15 mouse cellular contexts compared by ENCODE assay signal in genomic region chr4:109080118-109080517, GRCm38 (mm10).
DNase-seq lines count a peak whose midpoint lies in the region; ATAC-seq lines count a peak whose summit lies in the region.
"Had no signal": no experiment of that assay in that cellular context is flagged by ENCODE, and none has a peak within 500 bp of the region (broad histone marks: within the 10 kb centered on the region; RNA-seq: fewer than 3 reads in every experiment).

No protein-coding gene starts in this region.

- 53% methylated on average over 5 of the region's 5 CpGs for WGBS in kidney, embryonic 16.5 days
- 71% methylated on average over 5 of the region's 5 CpGs for WGBS in neural tube, embryonic 13.5 days

- no peaks in the 10 kb centered on the region for H3K9me3 ChIP-seq in kidney, embryonic 16.5 days (ENCODE audit: low read length)
- no peaks in the 10 kb centered on the region for H3K9me3 ChIP-seq in neural tube, embryonic 13.5 days
- H3K9me3 ChIP-seq: embryonic facial prominence, embryonic 13.5 days; hindbrain, embryonic 13.5 days; neural tube, embryonic 12.5 days had no signal

- ATAC-seq in kidney, embryonic 16.5 days (ENCODE audit: low FRiP score, low TSS enrichment) = peak; percentile 31; the same call in 1 of the 2 replicates
- no peak for ATAC-seq in neural tube, embryonic 13.5 days (ENCODE audit: low read depth)
- ATAC-seq: forebrain, postnatal 0 days; intestine, postnatal 0 days had no signal

- no peak overlapping the region for H3K9ac ChIP-seq in kidney, embryonic 16.5 days (replicated peaks; ENCODE audit: low read length)
- no peak overlapping the region for H3K9ac ChIP-seq in neural tube, embryonic 13.5 days
- H3K9ac ChIP-seq: embryonic facial prominence, embryonic 13.5 days; forebrain, postnatal 0 days; hindbrain, embryonic 13.5 days; neural tube, embryonic 12.5 days had no signal

- H3K36me3 ChIP-seq in kidney, embryonic 16.5 days (ENCODE audit: insufficient read depth, low read length) = peaks cover 12% of the 10 kb centered on the region
- peaks cover 65% of the 10 kb centered on the region for H3K36me3 ChIP-seq in neural tube, embryonic 13.5 days

- no peak overlapping the region for H3K4me3 ChIP-seq in kidney, embryonic 16.5 days (ENCODE audit: low read length)
- no peak overlapping the region for H3K4me3 ChIP-seq in neural tube, embryonic 13.5 days
- H3K4me3 ChIP-seq: embryonic facial prominence, embryonic 13.5 days; hindbrain, embryonic 13.5 days; neural tube, embryonic 12.5 days had no signal

- DNase-seq in embryo, embryonic 11 days = peak; percentile 8
- DNase-seq in embryo, embryonic 9.5 days (ENCODE audit: extremely low spot score) = no peak
- no peak for DNase-seq in kidney, postnatal 36 days
- no peak for DNase-seq in neural tube, embryonic 10.5 days (ENCODE audit: extremely low spot score, low spot score)
- DNase-seq in lung, postnatal 36 days = peak; percentile 38
- DNase-seq in frontal cortex, postnatal 10 days (ENCODE audit: low spot score in 2 of 2) = no peak
- DNase-seq: cerebellum, postnatal 14 days; forebrain, postnatal 0 days; layer of hippocampus, adult 9-11 months had no signal

- no peak overlapping the region for H3K4me2 ChIP-seq in kidney, embryonic 16.5 days (replicated peaks; ENCODE audit: low read depth, low read length)
- no peak overlapping the region for H3K4me2 ChIP-seq in neural tube, embryonic 13.5 days
- H3K4me2 ChIP-seq: embryonic facial prominence, embryonic 13.5 days; hindbrain, embryonic 13.5 days; neural tube, embryonic 12.5 days had no signal

- no peaks in the 10 kb centered on the region for H3K27me3 ChIP-seq in kidney, embryonic 16.5 days (ENCODE audit: insufficient read depth, low read length)
- H3K27me3 ChIP-seq in neural tube, embryonic 13.5 days = no peaks in the 10 kb centered on the region
- H3K27me3 ChIP-seq: embryonic facial prominence, embryonic 13.5 days; hindbrain, embryonic 13.5 days; neural tube, embryonic 12.5 days had no signal

- H3K27ac ChIP-seq in kidney, embryonic 16.5 days (ENCODE audit: low read length) = peak overlapping the region; percentile 29
- peak overlapping the region; percentile 39; the same call in 1 of the 2 replicates for H3K27ac ChIP-seq in neural tube, embryonic 13.5 days (replicated peaks)
- H3K27ac ChIP-seq: embryonic facial prominence, embryonic 13.5 days; hindbrain, embryonic 13.5 days; neural tube, embryonic 12.5 days had no signal

- no peaks in the 10 kb centered on the region for H3K4me1 ChIP-seq in kidney, embryonic 16.5 days (ENCODE audit: insufficient read depth, low read length)
- H3K4me1 ChIP-seq in neural tube, embryonic 13.5 days (replicated peaks) = no peaks in the 10 kb centered on the region
- H3K4me1 ChIP-seq: embryonic facial prominence, embryonic 13.5 days; hindbrain, embryonic 13.5 days; neural tube, embryonic 12.5 days had no signal

Comparison
In these comparisons a context has a peak if more than half of its experiments do, and no peak if none do; other contexts are left out.
1. DNase-seq: peak in embryo, embryonic 11 days (single experiment) and lung, postnatal 36 days (single experiment); none in embryo, embryonic 9.5 days (single experiment), kidney, postnatal 36 days (0 of 2), neural tube, embryonic 10.5 days (single experiment) and frontal cortex, postnatal 10 days (0 of 2).